Mouse (Mus musculus) MEL (cell line): ENCODE measurements around the gene Ston2.

Experiments used
- CTCF ChIP-seq, 3 experiments: IDR thresholded peaks in 2 of 3; conservative IDR thresholded peaks in 1 of 3; 2 replicates each; pipeline ENCODE4 v1.5.1; 2011 to 2012; ENCODE audit warnings: low read length in 3 of 3, low read depth in 2 of 3, mild to moderate bottlenecking in 2 of 3, improper control_type of control experiment in 1 of 3, inconsistent platforms in 1 of 3, mixed read lengths in 1 of 3, moderate library complexity in 1 of 3; ENCODE audit not compliant: control insufficient read depth in 1 of 3, insufficient read depth in 1 of 3, poor library complexity in 1 of 3, severe bottlenecking in 1 of 3
- EP300 ChIP-seq, 2 experiments: IDR thresholded peaks; 2 replicates each; pipeline ENCODE4 v1.6.1; 2011; ENCODE audit warnings: improper control_type of control experiment in 2 of 2, low read length in 2 of 2, low read depth in 1 of 2, mild to moderate bottlenecking in 1 of 2
- ETS1 ChIP-seq: IDR thresholded peaks from 2 replicates; pipeline ENCODE4 v1.6.1; 2012; ENCODE audit warnings: low read depth, mild to moderate bottlenecking, inconsistent platforms, low read length, improper control_type of control experiment, moderate library complexity
- KAT2A ChIP-seq: conservative IDR thresholded peaks from 2 replicates; pipeline ENCODE4 v1.6.1; 2012; ENCODE audit warnings: low read depth, low read length, improper control_type of control experiment, inconsistent platforms
- MAX ChIP-seq: IDR thresholded peaks from 2 replicates; pipeline ENCODE4 v1.6.1; 2011; ENCODE audit warnings: low read length, improper control_type of control experiment
- MYC ChIP-seq: IDR thresholded peaks from 2 replicates; pipeline ENCODE4 v1.6.1; 2011; ENCODE audit warnings: low read depth, mild to moderate bottlenecking, low read length, improper control_type of control experiment, moderate library complexity

GRCm38 (mm10) chr12:91818726-91819125, 30.5 kb upstream of the Ston2 start:
- no peak for TF ChIP-seq MYC
- TF ChIP-seq CTCF (IDR thresholded peaks at IDR 0.05 in 2 of 3, conservative IDR thresholded peaks at IDR 0.05 in 1 of 3; ENCODE audit: control insufficient read depth in 1 of 3, insufficient read depth in 1 of 3, low read depth in 2 of 3, low read length in 3 of 3, poor library complexity in 1 of 3, severe bottlenecking in 1 of 3) = no peak
- TF ChIP-seq KAT2A = no peak
- no peak for TF ChIP-seq MAX
- TF ChIP-seq EP300 (IDR thresholded peaks at IDR 0.05; ENCODE audit: low read depth in 1 of 2, low read length in 2 of 2) = no peak
- no peak for TF ChIP-seq ETS1
